Mouse (Mus musculus) intestine, postnatal 0 days (tissue): ENCODE results near the gene Trim27. TPM values are rescaled to one million over a fixed set of nuclear protein-coding genes. Genes with fewer than 3 reads are reported as not detected.
A peak's percentile ranks its signal among the peaks of the same experiment; 100 is the strongest.

ENCODE experiments used
- ATAC-seq: fragments of 200-750 bp; cut with Nextera tagmentation; 2 replicates; pipeline ENCODE4 v1.8.0; 2017; ENCODE audit warnings: mild to moderate bottlenecking, moderate TSS enrichment, moderate library complexity
- H3K27ac ChIP-seq: fragments of 300-500 bp; sonication (generic); 2 replicates; pipeline ENCODE4 v1.5.1; 2014; ENCODE audit warnings: mild to moderate bottlenecking, low read depth, low read length, moderate library complexity
- H3K27me3 ChIP-seq: fragments of 300-500 bp; sonication (generic); replicated peaks from 2 replicates; pipeline ENCODE4 v1.6.1; 2014; ENCODE audit warnings: low read length, mixed read lengths; ENCODE audit not compliant: control insufficient read depth, insufficient read depth
- H3K36me3 ChIP-seq: fragments of 300-500 bp; sonication (generic); 2 replicates; pipeline ENCODE4 v1.6.1; 2014; ENCODE audit warnings: mild to moderate bottlenecking, moderate library complexity; ENCODE audit not compliant: control insufficient read depth, insufficient read depth
- H3K4me1 ChIP-seq: fragments of 300-500 bp; sonication (generic); replicated peaks from 2 replicates; pipeline ENCODE4 v1.6.1; 2014; ENCODE audit warnings: antibody characterized with exemption, low read length, mixed read lengths; ENCODE audit not compliant: control insufficient read depth, insufficient read depth
- H3K4me2 ChIP-seq: fragments of 300-500 bp; sonication (generic); replicated peaks from 2 replicates; pipeline ENCODE4 v1.6.1; 2014; ENCODE audit warnings: low read depth, mild to moderate bottlenecking, moderate library complexity
- H3K4me3 ChIP-seq: fragments of 300-500 bp; sonication (generic); 2 replicates; pipeline ENCODE4 v1.5.1; 2014; ENCODE audit warnings: low read depth, low read length
- H3K9ac ChIP-seq: fragments of 300-500 bp; sonication (generic); 2 replicates; pipeline ENCODE4 v1.6.1; 2014; ENCODE audit warnings: mild to moderate bottlenecking, low read depth, low read length
- H3K9me3 ChIP-seq: fragments of 300-500 bp; sonication (generic); 2 replicates; pipeline ENCODE4 v1.6.1; 2016; ENCODE audit warnings: mixed run types; ENCODE audit not compliant: control insufficient read depth
- CTCF ChIP-seq: sonication (generic); IDR thresholded peaks from 2 replicates; pipeline ENCODE4 v1.5.1; 2016; ENCODE audit warnings: low read depth, mild to moderate bottlenecking, control low read depth, antibody characterized with exemption, moderate library complexity
- WGBS: fragments of 180-500 bp; shearing (Covaris S2); extraction: QIAGEN DNeasy Blood & Tissue Kit; methylation state at CpG from one replicate; pipeline ENCODE4 v1.1.7; 2014; 5-methylcytosine and 5-hydroxymethylcytosine counted together
- polyA plus RNA-seq: library from polyadenylated mRNA; unstranded; fragments of >200 nt; fragmentation: Nextera tagmentation; extraction: Ambion mirVana; gene quantifications from 2 replicates; pipeline ENCODE4 v1.2.1, GENCODE M21; 2015

Trim27 gene
- polyA plus RNA-seq, 1 experiment from 2014 or later, result 53.2 TPM

DNA sequence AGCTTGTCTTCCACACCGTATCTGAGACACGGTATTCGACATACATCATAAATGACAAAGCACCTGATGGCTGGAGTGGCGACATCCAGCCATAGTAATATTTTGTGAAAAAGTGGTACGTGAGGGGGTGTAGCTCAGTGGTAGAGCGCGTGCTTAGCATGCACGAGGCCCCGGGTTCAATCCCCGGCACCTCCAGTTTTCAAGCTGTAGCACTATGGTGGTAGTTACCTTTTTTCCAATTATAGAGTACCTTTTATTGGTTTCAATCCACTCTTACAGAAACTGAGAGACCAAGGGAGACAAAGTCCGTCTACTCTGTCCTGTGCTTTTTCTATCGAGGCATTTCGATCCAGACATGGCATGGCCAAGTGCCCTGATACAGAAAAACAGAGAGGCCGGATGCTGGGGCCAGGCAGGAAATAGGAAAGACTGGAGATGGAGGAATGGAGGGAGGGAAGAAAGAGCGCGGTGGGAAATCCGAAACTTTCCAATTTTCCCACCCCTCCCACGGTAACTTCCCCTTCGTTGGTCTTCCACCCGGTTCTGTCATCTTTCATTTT lies 43.3 kb downstream of the Trim27 start:
- no peaks in the 10 kb centered on the region for H3K27me3 ChIP-seq
- H3K4me1 ChIP-seq, result no peaks in the 10 kb centered on the region
- H3K36me3 ChIP-seq, result no peaks in the 10 kb centered on the region
- peak overlapping the region; percentile 58 for H3K4me3 ChIP-seq
- 1% methylated on average over 20 of the region's 20 CpGs for WGBS
- peak overlapping the region; percentile 48; the same call in 1 of the 2 replicates for H3K9ac ChIP-seq
- peak overlapping the region; percentile 82 for H3K4me2 ChIP-seq
- peak; percentile 91 for ATAC-seq
- no peaks in the 10 kb centered on the region for H3K9me3 ChIP-seq
- H3K27ac ChIP-seq, result no peak overlapping the region
- TF ChIP-seq CTCF, result no peak

DNA sequence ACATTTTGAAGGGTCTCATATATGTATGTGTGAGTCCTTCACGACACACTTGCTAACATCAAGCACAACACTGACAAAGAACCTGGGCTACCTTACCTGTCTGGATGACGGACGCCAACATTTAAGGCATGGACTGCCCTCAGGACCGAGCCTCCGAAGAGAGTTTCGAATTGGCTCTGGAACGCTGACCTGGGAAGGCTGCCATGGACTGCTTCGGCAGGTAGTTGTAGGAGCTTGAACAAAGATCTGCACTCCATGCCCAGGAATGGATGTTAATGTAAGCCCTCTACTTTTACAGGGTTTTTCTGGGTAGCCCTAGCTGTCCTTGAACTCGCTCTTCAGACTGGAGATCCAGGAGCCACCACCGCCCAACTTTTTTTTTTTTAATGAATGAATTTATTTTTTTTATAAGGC lies 44.0 kb downstream of the Trim27 start:
- 0 out of 2 replicates have a peak, but pooled peaks have one; percentile 2 for ATAC-seq
- H3K27ac ChIP-seq, result no peak overlapping the region; the same call in 1 of the 2 replicates
- 6% methylated on average over 10 of the region's 10 CpGs for WGBS

DNA sequence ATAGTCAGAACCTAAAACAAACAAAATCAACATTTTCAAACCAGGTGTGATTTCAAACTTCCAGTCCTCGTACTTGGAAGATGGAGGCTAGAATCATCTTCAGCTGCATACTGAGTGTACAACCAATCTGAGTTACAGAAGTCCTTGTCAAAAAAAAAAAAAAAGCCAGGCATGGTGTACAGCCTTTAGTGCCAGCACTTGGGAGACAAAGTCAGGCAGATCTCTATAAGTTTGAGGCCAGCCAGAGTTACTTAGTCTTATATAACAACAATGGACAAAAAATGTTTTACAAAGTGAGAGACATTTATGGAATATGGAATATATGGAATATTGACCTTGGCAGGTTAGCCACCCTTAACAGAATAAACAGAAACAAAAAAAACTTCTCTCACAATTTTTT lies 45.1 kb downstream of the Trim27 start:
- Histone ChIP-seq H3K4me2 (no peak overlapping the region), H3K9ac (no peak overlapping the region), H3K27ac (no peak overlapping the region), H3K4me1 (no peaks in the 10 kb centered on the region), H3K4me3 (no peak overlapping the region), H3K9me3 (no peaks in the 10 kb centered on the region), H3K36me3 (no peaks in the 10 kb centered on the region), H3K27me3 (no peaks in the 10 kb centered on the region)
- 59% methylated on average over 1 of the region's 1 CpGs for WGBS
- no peak for ATAC-seq
- no peak for TF ChIP-seq CTCF

More for the DNA sequence above, 44.0 kb downstream of the Trim27 start:
- Histone ChIP-seq H3K9me3 (no peaks in the 10 kb centered on the region), H3K27me3 (no peaks in the 10 kb centered on the region), H3K4me2 (peak overlapping the region; percentile 82), H3K4me1 (no peaks in the 10 kb centered on the region), H3K9ac (peak overlapping the region; percentile 48; the same call in 1 of the 2 replicates), H3K4me3 (peak overlapping the region; percentile 58), H3K36me3 (no peaks in the 10 kb centered on the region)
- no peak for TF ChIP-seq CTCF

GRCm38 (mm10) chr13:21225206-21225605 lies 46.0 kb downstream of the Trim27 start:
- no peak overlapping the region for H3K4me3 ChIP-seq
- H3K27ac ChIP-seq, result no peak overlapping the region
- no peak for ATAC-seq
- H3K4me2 ChIP-seq, result no peak overlapping the region
- H3K27me3 ChIP-seq, result no peaks in the 10 kb centered on the region
- TF ChIP-seq CTCF, result no peak
- H3K9me3 ChIP-seq, result no peaks in the 10 kb centered on the region
- H3K9ac ChIP-seq, result no peak overlapping the region
- no peaks in the 10 kb centered on the region for H3K36me3 ChIP-seq
- WGBS, result 61% methylated on average over 6 of the region's 6 CpGs
- no peaks in the 10 kb centered on the region for H3K4me1 ChIP-seq

- H3K27ac ChIP-seq, result no peak overlapping the region
- no peaks in the 10 kb centered on the region for H3K4me1 ChIP-seq
- no peaks in the 10 kb centered on the region for H3K36me3 ChIP-seq
- 39% methylated on average over 3 of the region's 3 CpGs for WGBS
- no peaks in the 10 kb centered on the region for H3K9me3 ChIP-seq
- no peak overlapping the region for H3K9ac ChIP-seq
- no peaks in the 10 kb centered on the region for H3K27me3 ChIP-seq
- no peak for ATAC-seq
- H3K4me3 ChIP-seq, result no peak overlapping the region
- TF ChIP-seq CTCF, result no peak
- H3K4me2 ChIP-seq, result no peak overlapping the region
Observed at GRCm38 (mm10) chr13:21226031-21226430, 46.8 kb downstream of the Trim27 start.

DNA sequence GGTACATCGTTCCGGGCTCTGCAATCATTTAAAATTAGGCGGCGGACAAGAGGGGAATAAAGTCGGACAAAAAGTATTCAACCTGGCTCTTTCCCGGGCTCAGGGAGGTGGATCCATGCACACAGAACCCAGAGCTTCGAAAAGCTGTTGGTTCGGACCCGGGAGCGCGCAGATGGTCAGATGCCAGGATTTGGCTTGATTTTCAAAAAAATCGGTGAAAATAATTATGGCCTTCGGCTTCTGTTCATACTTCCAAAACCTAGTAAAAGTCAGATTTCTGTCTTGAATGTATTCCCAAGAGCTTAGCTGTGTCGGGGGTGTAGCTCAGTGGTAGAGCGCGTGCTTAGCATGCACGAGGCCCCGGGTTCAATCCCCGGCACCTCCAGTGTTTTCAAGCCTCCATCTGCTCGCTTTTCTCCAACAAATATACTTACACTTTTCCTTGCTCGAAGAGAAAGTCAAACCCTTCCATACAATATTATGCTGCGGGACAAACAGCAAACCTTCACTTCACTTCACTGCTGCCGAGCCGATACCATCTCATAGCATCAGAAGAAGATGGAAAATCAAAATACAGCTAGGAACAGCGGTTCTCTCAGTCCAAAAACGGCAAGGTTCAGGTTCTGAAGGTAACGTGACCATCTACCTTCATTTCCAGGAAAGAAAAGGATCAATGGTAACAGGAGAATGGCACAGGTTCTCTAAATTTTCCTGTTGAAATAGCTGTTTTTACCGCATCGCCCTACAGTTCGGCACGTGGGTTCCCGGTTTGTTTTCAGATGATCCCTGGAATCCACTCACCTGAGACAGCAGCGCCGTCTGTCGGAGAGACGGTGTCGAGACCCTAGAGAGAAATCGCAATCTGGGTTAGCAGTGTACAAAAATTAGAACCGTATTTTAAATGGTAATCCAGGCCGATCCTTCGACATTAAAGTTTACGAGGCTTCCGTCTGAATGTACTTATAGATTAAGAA lies 54.8 kb downstream of the Trim27 start:
- Histone ChIP-seq H3K4me3 (peak overlapping the region; percentile 55), H3K9ac (no peak overlapping the region), H3K36me3 (no peaks in the 10 kb centered on the region), H3K9me3 (no peaks in the 10 kb centered on the region), H3K27ac (no peak overlapping the region), H3K27me3 (no peaks in the 10 kb centered on the region), H3K4me2 (peak overlapping the region; percentile 66), H3K4me1 (no peaks in the 10 kb centered on the region; the same call in 1 of the 2 replicates)
- peak; percentile 92 for TF ChIP-seq CTCF
- peak; percentile 87 for ATAC-seq
- under 1% methylated on average over 43 of the region's 43 CpGs for WGBS
